Mouse (Mus musculus) stomach, postnatal 0 days (tissue): ENCODE measurements around the gene Prkci.

ENCODE experiments used
- CTCF ChIP-seq: IDR thresholded peaks from 2 replicates; pipeline ENCODE4 v1.5.1; 2016; ENCODE audit warnings: antibody characterized with exemption, low read depth, mild to moderate bottlenecking, moderate library complexity
- EP300 ChIP-seq: optimal IDR thresholded peaks from 2 replicates; pipeline ENCODE3; 2016; ENCODE audit warnings: antibody characterized with exemption

DNA sequence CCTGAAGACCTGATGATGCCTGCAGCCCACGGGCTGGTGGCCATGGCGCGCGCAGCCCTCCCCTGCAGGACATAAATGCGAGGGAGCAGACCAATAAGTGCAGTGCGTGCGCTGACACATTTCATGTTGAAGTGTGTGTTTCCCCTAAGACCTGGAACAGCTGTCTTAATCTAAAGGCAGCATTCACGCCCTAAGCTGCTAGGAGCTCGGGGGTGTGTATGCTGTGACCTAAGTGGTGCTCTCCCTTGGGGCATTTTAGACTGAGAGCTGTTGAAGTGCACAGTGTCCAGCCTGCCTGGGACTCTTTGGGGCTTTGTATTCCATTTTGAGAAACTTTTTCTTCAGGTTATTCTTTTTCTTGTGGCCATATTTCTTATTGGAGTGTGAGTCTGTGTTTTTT lies 56.2 kb downstream of the Prkci start:
- TF ChIP-seq EP300 (no peak), CTCF (no peak)
